Mouse (Mus musculus) embryonic fibroblast, embryonic 13.5 days (primary cell): ENCODE data around the gene Gm20824. TPM values are rescaled to one million over a fixed set of nuclear protein-coding genes. Genes with fewer than 3 reads are reported as not detected.
"Not testable (repeated sequence)": the region's sequence is repeated elsewhere in the genome, so short reads cannot be mapped to it uniquely, and the experiment has no call there.

Source experiments
- H3K27ac ChIP-seq: 2 replicates; pipeline ENCODE4 v1.5.1; 2012; ENCODE audit warnings: low read length, control low read depth, inconsistent platforms; ENCODE audit not compliant: insufficient read depth
- H3K4me1 ChIP-seq: 2 replicates; pipeline ENCODE4 v1.6.1; 2011; ENCODE audit warnings: low read length; ENCODE audit not compliant: control insufficient read depth, insufficient read depth
- H3K4me3 ChIP-seq: 2 replicates; pipeline ENCODE4 v1.5.1; 2011; ENCODE audit warnings: mild to moderate bottlenecking, control low read depth, low read length; ENCODE audit not compliant: insufficient read depth
- polyA plus RNA-seq: library from polyadenylated mRNA; stranded (reverse); fragments of >200 nt; gene quantifications from 2 replicates; pipeline ENCODE4 v1.2.4, GENCODE M21; 2011; ENCODE audit warnings: low read depth; ENCODE audit not compliant: missing spikeins, insufficient read length

Gm20824 gene
- polyA plus RNA-seq: not detected in 2 replicates

GRCm38 (mm10) chrY:8257607-8258006 is at the start of gene Gm20824:
Gene Gm20824 (plus strand): TSS chrY:8257907.
- not testable (repeated sequence) for H3K4me1 ChIP-seq, H3K4me3 ChIP-seq, H3K27ac ChIP-seq

Other genes with a start within 250 kb of the Gm20824 start
- not detected in 2 replicates for gene Gm20825, start 186.4 kb upstream of the Gm20824 start, polyA plus RNA-seq